Mouse (Mus musculus): Measurements from ENCODE around the gene Gstp3. TPM values are rescaled to one million over a fixed set of nuclear protein-coding genes. Genes with fewer than 3 reads are reported as not detected.
"Not testable (repeated sequence)": the region's sequence is repeated elsewhere in the genome, so short reads cannot be mapped to it uniquely, and the experiment has no call there.

The Gstp3 gene
- polyA plus RNA-seq, 1 experiment from 2014 or later: not detected

DNA sequence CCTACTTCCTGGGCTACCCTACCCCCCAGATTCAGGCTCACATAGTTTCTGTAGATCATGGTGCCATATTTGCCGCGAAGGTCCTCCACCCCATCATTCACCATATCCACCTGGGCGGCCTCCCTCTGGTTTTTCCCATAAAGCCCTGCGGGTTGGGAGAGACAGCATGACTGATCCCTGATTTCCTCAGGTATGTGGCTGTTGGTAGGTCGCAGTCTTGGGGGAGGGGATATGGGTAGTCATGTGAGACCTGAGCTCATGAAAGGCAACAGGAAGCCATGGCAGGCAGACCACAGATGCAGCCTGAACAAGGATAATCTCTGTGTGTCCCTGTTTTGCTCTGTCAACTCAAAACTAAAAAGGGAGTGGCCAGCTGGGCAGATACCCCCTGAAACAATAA lies 18.4 kb downstream of the Gstp3 start:
- WGBS: 88% methylated on average over 5 of the region's 5 CpGs
- not testable (repeated sequence) for H3K27ac ChIP-seq; DNase-seq (ENCODE audit: low spot score)

GRCm38 (mm10) chr19:4037788-4038232 lies 21.6 kb downstream of the Gstp3 start, which contains the start of gene Gstp1:
Gstp1 (minus strand) TSS chr19:4037985.
- H3K27me3 ChIP-seq (ENCODE audit: low read depth, poor library complexity, severe bottlenecking): no peaks in the 10 kb centered on the region
- peaks cover 10% of the 10 kb centered on the region for H3K36me3 ChIP-seq
- under 1% methylated on average over 26 of the region's 26 CpGs for WGBS
- peak; percentile 88 for DNase-seq (ENCODE audit: low spot score)
- peaks cover 25% of the 10 kb centered on the region for H3K4me1 ChIP-seq
- peak within 1 kb of the TSS; percentile 94 for H3K27ac ChIP-seq
- H3K4me3 ChIP-seq: peak within 1 kb of the TSS; percentile 80
- no peaks in the 10 kb centered on the region for H3K9me3 ChIP-seq (replicated peaks)

More for the DNA sequence above, 18.4 kb downstream of the Gstp3 start:
- peaks cover 26% of the 10 kb centered on the region for H3K4me1 ChIP-seq
- H3K9me3 ChIP-seq (replicated peaks); H3K36me3 ChIP-seq; H3K4me3 ChIP-seq; H3K27me3 ChIP-seq (ENCODE audit: low read depth, poor library complexity, severe bottlenecking): not testable (repeated sequence)

- H3K27ac ChIP-seq: peak overlapping the region; percentile 94
- H3K4me1 ChIP-seq: peaks cover 25% of the 10 kb centered on the region
- H3K4me3 ChIP-seq: peak overlapping the region; percentile 80
- WGBS: 28% methylated on average over 8 of the region's 8 CpGs
- not testable (repeated sequence) for H3K27me3 ChIP-seq (ENCODE audit: low read depth, poor library complexity, severe bottlenecking); DNase-seq (ENCODE audit: low spot score); H3K9me3 ChIP-seq (replicated peaks)
- H3K36me3 ChIP-seq: peaks cover 10% of the 10 kb centered on the region
These were observed 22.1 kb downstream of the Gstp3 start for GRCm38 (mm10) chr19:4037154-4037787.

- DNase-seq (ENCODE audit: low spot score): no peak
- Histone ChIP-seq H3K9me3 (replicated peaks) (no peaks in the 10 kb centered on the region), H3K4me3 (peak overlapping the region; percentile 17), H3K27ac (no peak overlapping the region), H3K36me3 (peaks cover 10% of the 10 kb centered on the region), H3K27me3 (ENCODE audit: low read depth, poor library complexity, severe bottlenecking) (no peaks in the 10 kb centered on the region), H3K4me1 (peaks cover 21% of the 10 kb centered on the region)
- 72% methylated on average over 12 of the region's 12 CpGs for WGBS
These were observed 22.9 kb downstream of the Gstp3 start for GRCm38 (mm10) chr19:4036327-4037045.

DNA sequence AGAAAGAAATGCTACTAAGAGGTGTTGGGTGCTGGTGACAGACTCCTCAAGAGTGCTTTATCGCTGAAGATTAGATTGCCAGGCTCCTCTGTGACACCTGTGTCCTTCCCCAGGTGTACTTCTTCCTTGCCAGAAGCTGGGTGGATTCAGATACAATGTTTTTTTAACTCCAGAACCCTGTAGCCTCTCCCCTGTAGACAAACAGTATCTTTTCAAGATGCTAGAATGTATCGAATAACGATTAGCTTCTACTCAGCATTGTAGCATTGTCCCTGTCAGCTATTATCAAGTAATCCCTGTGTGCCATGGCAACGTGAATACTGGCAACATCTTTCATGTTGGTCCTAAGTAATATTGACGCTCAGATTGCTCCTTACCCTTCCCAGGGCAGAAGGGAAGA lies 25.6 kb downstream of the Gstp3 start:
- Histone ChIP-seq H3K27ac (no peak overlapping the region), H3K36me3 (peaks cover 10% of the 10 kb centered on the region), H3K9me3 (replicated peaks) (no peaks in the 10 kb centered on the region), H3K4me1 (peaks cover 21% of the 10 kb centered on the region), H3K27me3 (ENCODE audit: low read depth, poor library complexity, severe bottlenecking) (no peaks in the 10 kb centered on the region), H3K4me3 (no peak overlapping the region)
- WGBS: 79% methylated on average over 5 of the region's 5 CpGs
- DNase-seq (ENCODE audit: low spot score): no peak

GRCm38 (mm10) chr19:4033298-4033697 lies 26.1 kb downstream of the Gstp3 start:
- Histone ChIP-seq H3K27me3 (ENCODE audit: low read depth, poor library complexity, severe bottlenecking) (no peaks in the 10 kb centered on the region), H3K9me3 (replicated peaks) (no peaks in the 10 kb centered on the region), H3K36me3 (peaks cover 10% of the 10 kb centered on the region), H3K4me3 (no peak overlapping the region), H3K4me1 (peaks cover 20% of the 10 kb centered on the region), H3K27ac (no peak overlapping the region)
- WGBS: 84% methylated on average over 3 of the region's 3 CpGs
- no peak for DNase-seq (ENCODE audit: low spot score)

DNA sequence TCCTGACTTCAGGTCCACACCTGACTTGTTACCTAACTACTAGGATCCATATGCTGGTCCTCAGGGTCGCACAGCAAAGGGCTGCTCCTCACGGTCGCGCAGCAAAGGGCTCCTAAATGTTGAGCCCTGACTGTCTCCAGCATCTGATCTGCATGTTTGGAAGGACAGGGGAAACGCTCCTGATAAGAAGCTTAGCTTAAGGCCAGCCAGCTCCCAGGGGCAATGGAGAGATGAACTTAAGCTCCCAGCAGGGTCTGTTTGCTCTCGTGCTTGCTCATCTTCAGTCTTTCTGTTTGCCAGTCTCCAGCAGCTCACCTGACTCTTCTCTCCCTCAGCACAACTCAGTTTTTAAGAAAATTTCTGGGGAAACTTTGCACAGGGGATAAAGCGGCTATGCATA lies 26.7 kb downstream of the Gstp3 start:
- no peak overlapping the region for H3K4me3 ChIP-seq
- no peak overlapping the region for H3K27ac ChIP-seq
- H3K4me1 ChIP-seq: peaks cover 15% of the 10 kb centered on the region
- no peaks in the 10 kb centered on the region for H3K9me3 ChIP-seq (replicated peaks)
- no peak for DNase-seq (ENCODE audit: low spot score)
- 59% methylated on average over 7 of the region's 7 CpGs for WGBS
- H3K27me3 ChIP-seq (ENCODE audit: low read depth, poor library complexity, severe bottlenecking): no peaks in the 10 kb centered on the region
- H3K36me3 ChIP-seq: peaks cover 10% of the 10 kb centered on the region

GRCm38 (mm10) chr19:4027576-4027975 lies 31.8 kb downstream of the Gstp3 start:
- Histone ChIP-seq H3K4me3 (no peak overlapping the region), H3K36me3 (no peaks in the 10 kb centered on the region), H3K27me3 (ENCODE audit: low read depth, poor library complexity, severe bottlenecking) (no peaks in the 10 kb centered on the region), H3K9me3 (replicated peaks) (0 out of 2 replicates have a peak, but pooled peaks cover 4% of the 10 kb centered on the region), H3K4me1 (no peaks in the 10 kb centered on the region), H3K27ac (no peak overlapping the region)
- no peak for DNase-seq (ENCODE audit: low spot score)

GRCm38 (mm10) chr19:4023185-4023584 lies 36.2 kb downstream of the Gstp3 start:
- Histone ChIP-seq H3K4me1 (peaks cover 10% of the 10 kb centered on the region; the same call in 1 of the 2 replicates), H3K4me3 (no peak overlapping the region), H3K36me3 (no peaks in the 10 kb centered on the region), H3K27me3 (ENCODE audit: low read depth, poor library complexity, severe bottlenecking) (no peaks in the 10 kb centered on the region), H3K27ac (no peak overlapping the region), H3K9me3 (replicated peaks) (0 out of 2 replicates have a peak, but pooled peaks cover 4% of the 10 kb centered on the region)
- 81% methylated on average over 7 of the region's 7 CpGs for WGBS
- no peak for DNase-seq (ENCODE audit: low spot score)

GRCm38 (mm10) chr19:4018743-4019583 lies 40.4 kb downstream of the Gstp3 start:
- Histone ChIP-seq H3K9me3 (replicated peaks) (no peaks in the 10 kb centered on the region), H3K4me1 (peaks cover 10% of the 10 kb centered on the region; the same call in 1 of the 2 replicates), H3K4me3 (no peak overlapping the region), H3K27ac (no peak overlapping the region), H3K36me3 (no peaks in the 10 kb centered on the region), H3K27me3 (ENCODE audit: low read depth, poor library complexity, severe bottlenecking) (no peaks in the 10 kb centered on the region)
- 41% methylated on average over 18 of the region's 18 CpGs for WGBS
- peak; percentile 62 for DNase-seq (ENCODE audit: low spot score)

- Histone ChIP-seq H3K9me3 (replicated peaks) (no peaks in the 10 kb centered on the region), H3K4me3 (no peak overlapping the region), H3K4me1 (peaks cover 16% of the 10 kb centered on the region; the same call in 1 of the 2 replicates), H3K27ac (no peak overlapping the region), H3K27me3 (ENCODE audit: low read depth, poor library complexity, severe bottlenecking) (no peaks in the 10 kb centered on the region), H3K36me3 (no peaks in the 10 kb centered on the region)
- WGBS: 66% methylated on average over 10 of the region's 10 CpGs
- no peak for DNase-seq (ENCODE audit: low spot score)
These were observed 41.3 kb downstream of the Gstp3 start for GRCm38 (mm10) chr19:4017921-4018587.

GRCm38 (mm10) chr19:4015635-4016034 lies 43.7 kb downstream of the Gstp3 start:
- WGBS: 63% methylated on average over 5 of the region's 5 CpGs

More at GRCm38 (mm10) chr19:4015635-4016034, 43.7 kb downstream of the Gstp3 start:
- Histone ChIP-seq H3K27me3 (ENCODE audit: low read depth, poor library complexity, severe bottlenecking) (no peaks in the 10 kb centered on the region), H3K36me3 (peaks cover 5% of the 10 kb centered on the region), H3K4me3 (no peak overlapping the region), H3K9me3 (replicated peaks) (no peaks in the 10 kb centered on the region), H3K4me1 (peaks cover 27% of the 10 kb centered on the region), H3K27ac (no peak overlapping the region)
- no peak for DNase-seq (ENCODE audit: low spot score)
